In the genomic region with DNA sequence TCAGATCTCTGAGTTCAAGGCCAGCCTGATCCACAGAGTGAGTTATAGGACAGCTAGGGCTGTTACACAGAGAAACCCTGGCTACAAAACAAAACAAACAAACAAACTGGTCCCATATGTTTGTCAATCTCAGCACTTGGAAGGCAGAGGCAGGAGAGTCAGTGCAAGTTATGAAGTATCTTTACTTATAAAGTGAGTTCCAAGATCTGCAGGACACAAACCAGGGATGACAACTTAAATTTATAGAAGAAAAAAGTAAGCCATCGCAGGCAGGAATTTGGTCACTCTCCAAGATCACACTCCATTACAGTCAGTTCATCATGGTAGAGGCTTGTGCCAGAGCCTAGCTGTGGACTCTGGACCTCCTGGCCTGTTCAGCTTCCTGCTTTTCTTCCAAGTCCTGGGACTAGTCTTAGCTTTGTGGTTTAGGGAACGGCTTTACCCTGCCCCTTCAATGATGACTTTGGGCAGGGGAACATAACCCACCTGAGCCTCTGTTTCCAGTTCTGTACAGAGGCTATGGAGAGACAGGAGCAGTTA, we compare ENCODE assay signal across 10 mouse cellular contexts. TPM values are rescaled to one million over a fixed set of nuclear protein-coding genes. Genes with fewer than 3 reads are reported as not detected.
DNase-seq lines count a peak whose midpoint lies in the region; ATAC-seq and TF ChIP-seq lines count a peak whose summit lies in the region.
"Had no signal": no experiment of that assay in that cellular context is flagged by ENCODE, and none has a peak within 500 bp of the region (broad histone marks: within the 10 kb centered on the region; RNA-seq: fewer than 3 reads in every experiment).

No protein-coding gene starts in this region.

- H3K4me3 ChIP-seq in limb, embryonic 11.5 days (ENCODE audit: low read depth, low read length): 0 out of 2 replicates have a peak overlapping the region, but pooled peaks have one; percentile 6
- H3K4me3 ChIP-seq in limb, embryonic 10.5 days: no peak overlapping the region; the same call in 1 of the 2 replicates
- H3K4me3 ChIP-seq in intestine, postnatal 0 days (ENCODE audit: low read depth, low read length): no peak overlapping the region
- no peak overlapping the region for H3K4me3 ChIP-seq in midbrain, embryonic 14.5 days (replicated peaks; ENCODE audit: low read depth, low read length)

- H3K4me1 ChIP-seq in limb, embryonic 11.5 days (ENCODE audit: control insufficient read depth, insufficient read depth, low read length): peaks cover 5% of the 10 kb centered on the region; the same call in 1 of the 2 replicates
- H3K4me1 ChIP-seq in limb, embryonic 10.5 days: peaks cover 22% of the 10 kb centered on the region
- peaks cover 18% of the 10 kb centered on the region; the same call in 1 of the 2 replicates for H3K4me1 ChIP-seq in intestine, postnatal 0 days (replicated peaks; ENCODE audit: control insufficient read depth, insufficient read depth, low read length)
- peaks cover 19% of the 10 kb centered on the region for H3K4me1 ChIP-seq in midbrain, embryonic 14.5 days (ENCODE audit: control insufficient read depth, insufficient read depth, low read length)

- peak; percentile 54 for DNase-seq in cerebellum, adult 9-11 months
- DNase-seq in limb, embryonic 11.5 days (ENCODE audit: low spot score): no peak
- no peak for DNase-seq in limb, embryonic 10.5 days (ENCODE audit: low spot score)
- no peak for DNase-seq in midbrain, embryonic 14.5 days
- DNase-seq in thymus, adult 18-20 months: no peak
- DNase-seq in layer of hippocampus, postnatal 36 days: no peak
- DNase-seq: heart, adult 18-20 months had no signal

- 95% methylated on average over 2 of the region's 2 CpGs for WGBS in limb, embryonic 11.5 days
- whole genome bisulfite sequencing in limb, embryonic 10.5 days: 96% methylated on average over 2 of the region's 2 CpGs
- WGBS in intestine, postnatal 0 days: 47% methylated on average over 2 of the region's 2 CpGs
- WGBS in midbrain, embryonic 14.5 days: 96% methylated on average over 2 of the region's 2 CpGs

- no peaks in the 10 kb centered on the region for H3K9me3 ChIP-seq in limb, embryonic 11.5 days (ENCODE audit: control insufficient read depth, low read length)
- H3K9me3 ChIP-seq in limb, embryonic 10.5 days (replicated peaks): no peaks in the 10 kb centered on the region
- no peaks in the 10 kb centered on the region for H3K9me3 ChIP-seq in intestine, postnatal 0 days (ENCODE audit: control insufficient read depth)
- H3K9me3 ChIP-seq in midbrain, embryonic 14.5 days (ENCODE audit: control insufficient read depth, low read length): no peaks in the 10 kb centered on the region
- H3K9me3 ChIP-seq: embryonic facial prominence, embryonic 15.5 days had no signal

- H3K36me3 ChIP-seq in limb, embryonic 11.5 days (ENCODE audit: control insufficient read depth, insufficient read depth, low read length): peaks cover 10% of the 10 kb centered on the region; the same call in 1 of the 2 replicates
- peaks cover 47% of the 10 kb centered on the region for H3K36me3 ChIP-seq in limb, embryonic 10.5 days
- no peaks in the 10 kb centered on the region for H3K36me3 ChIP-seq in intestine, postnatal 0 days (ENCODE audit: control insufficient read depth, insufficient read depth)
- peaks cover 14% of the 10 kb centered on the region for H3K36me3 ChIP-seq in midbrain, embryonic 14.5 days (ENCODE audit: control insufficient read depth, insufficient read depth, low read length)

- ATAC-seq in cerebellum, adult (ENCODE audit: insufficient number of reproducible peaks, low FRiP score, low TSS enrichment): no peak
- no peak for ATAC-seq in limb, embryonic 11.5 days (ENCODE audit: insufficient number of reproducible peaks, low FRiP score, low TSS enrichment, low read depth)
- no peak for ATAC-seq in intestine, postnatal 0 days
- ATAC-seq in midbrain, embryonic 14.5 days (ENCODE audit: low FRiP score, low TSS enrichment): no peak

- no peak for TF ChIP-seq CTCF in intestine, postnatal 0 days (IDR thresholded peaks at IDR 0.05; ENCODE audit: low read depth)

- no peaks in the 10 kb centered on the region for H3K27me3 ChIP-seq in limb, embryonic 11.5 days (ENCODE audit: control insufficient read depth, insufficient read depth, low read length)
- H3K27me3 ChIP-seq in limb, embryonic 10.5 days (ENCODE audit: low read depth, poor library complexity, severe bottlenecking): no peaks in the 10 kb centered on the region
- no peaks in the 10 kb centered on the region for H3K27me3 ChIP-seq in intestine, postnatal 0 days (replicated peaks; ENCODE audit: control insufficient read depth, insufficient read depth, low read length)
- no peaks in the 10 kb centered on the region for H3K27me3 ChIP-seq in midbrain, embryonic 14.5 days (ENCODE audit: control insufficient read depth, insufficient read depth, low read length)
- H3K27me3 ChIP-seq: embryonic facial prominence, embryonic 15.5 days had no signal

- no peak overlapping the region for H3K27ac ChIP-seq in limb, embryonic 11.5 days (replicated peaks; ENCODE audit: low read depth, low read length)
- no peak overlapping the region for H3K27ac ChIP-seq in limb, embryonic 10.5 days
- H3K27ac ChIP-seq in intestine, postnatal 0 days (ENCODE audit: low read depth, low read length): peak overlapping the region; percentile 98
- H3K27ac ChIP-seq in midbrain, embryonic 14.5 days (replicated peaks; ENCODE audit: low read depth, low read length): no peak overlapping the region
- H3K27ac ChIP-seq: embryonic facial prominence, embryonic 15.5 days had no signal

- 0 out of 2 replicates have a peak overlapping the region, but pooled peaks have one; percentile 12 for H3K4me2 ChIP-seq in limb, embryonic 11.5 days (ENCODE audit: low read depth, severe bottlenecking)
- peak overlapping the region; percentile 81 for H3K4me2 ChIP-seq in intestine, postnatal 0 days (replicated peaks; ENCODE audit: low read depth)
- H3K4me2 ChIP-seq in midbrain, embryonic 14.5 days (ENCODE audit: low read length): peak overlapping the region; percentile 92; the same call in 1 of the 2 replicates

- 0 out of 2 replicates have a peak overlapping the region, but pooled peaks have one; percentile 7 for H3K9ac ChIP-seq in limb, embryonic 11.5 days (ENCODE audit: low read length)
- no peak overlapping the region for H3K9ac ChIP-seq in intestine, postnatal 0 days (ENCODE audit: low read depth, low read length)
- H3K9ac ChIP-seq in midbrain, embryonic 14.5 days (replicated peaks; ENCODE audit: low read length): no peak overlapping the region

RNA-seq across cellular contexts. Expression of gene Opa3, which starts 2.0 kb away (rescaled TPM):
- 42.9 and 43.2 TPM in 2 replicates for polyA plus RNA-seq in limb, embryonic 11.5 days (2014; fragmentation: Nextera tagmentation; extraction: Ambion mirVana)
- 45.7 and 48.7 TPM in 2 replicates for polyA plus RNA-seq in limb, embryonic 10.5 days (2016; fragmentation: Nextera tagmentation; extraction: Ambion mirVana)
- polyA plus RNA-seq in intestine, postnatal 0 days (2015; fragmentation: Nextera tagmentation; extraction: Ambion mirVana): 26.5 and 27.5 TPM in 2 replicates
- 33.2 and 35.0 TPM in 2 replicates for polyA plus RNA-seq in midbrain, embryonic 14.5 days (2014; fragmentation: Nextera tagmentation; extraction: Ambion mirVana)
- total RNA-seq in layer of hippocampus, postnatal 36 days (2021): 10 to 100 TPM; 40.5 to 40.8 TPM

RNA-seq across cellular contexts. Expression of gene Gpr4, which starts 17.8 kb away (rescaled TPM):
- polyA plus RNA-seq in limb, embryonic 11.5 days (2014; fragmentation: Nextera tagmentation; extraction: Ambion mirVana): 8.7 and 10.5 TPM in 2 replicates
- polyA plus RNA-seq in limb, embryonic 10.5 days (2016; fragmentation: Nextera tagmentation; extraction: Ambion mirVana): 6.5 and 8.5 TPM in 2 replicates
- 1.3 and 1.6 TPM in 2 replicates for polyA plus RNA-seq in intestine, postnatal 0 days (2015; fragmentation: Nextera tagmentation; extraction: Ambion mirVana)
- polyA plus RNA-seq in midbrain, embryonic 14.5 days (2014; fragmentation: Nextera tagmentation; extraction: Ambion mirVana): 1.8 and 2.5 TPM in 2 replicates
- 1 to 10 TPM; 2.4 to 2.5 TPM for total RNA-seq in layer of hippocampus, postnatal 36 days (2021)

RNA-seq across cellular contexts. Expression of gene Vasp, which starts 41.5 kb away (rescaled TPM):
- 62.3 and 65.6 TPM in 2 replicates for polyA plus RNA-seq in limb, embryonic 11.5 days (2014; fragmentation: Nextera tagmentation; extraction: Ambion mirVana)
- polyA plus RNA-seq in limb, embryonic 10.5 days (2016; fragmentation: Nextera tagmentation; extraction: Ambion mirVana): 68.1 and 75.7 TPM in 2 replicates
- polyA plus RNA-seq in intestine, postnatal 0 days (2015; fragmentation: Nextera tagmentation; extraction: Ambion mirVana): 98.5 and 106 TPM in 2 replicates
- 28.9 and 29.1 TPM in 2 replicates for polyA plus RNA-seq in midbrain, embryonic 14.5 days (2014; fragmentation: Nextera tagmentation; extraction: Ambion mirVana)
- 10 to 100 TPM; 15.2 to 21.2 TPM for total RNA-seq in layer of hippocampus, postnatal 36 days (2021)

RNA-seq across cellular contexts. Expression of gene Ppm1n, which starts 49.8 kb away (rescaled TPM):
- 0.24 TPM in 1 of 2 replicates, not detected in the other for polyA plus RNA-seq in limb, embryonic 11.5 days (2014; fragmentation: Nextera tagmentation; extraction: Ambion mirVana)
- 0.16 and 0.39 TPM in 2 replicates for polyA plus RNA-seq in limb, embryonic 10.5 days (2016; fragmentation: Nextera tagmentation; extraction: Ambion mirVana)
- polyA plus RNA-seq in intestine, postnatal 0 days (2015; fragmentation: Nextera tagmentation; extraction: Ambion mirVana): 0.12 and 0.14 TPM in 2 replicates
- 0.62 and 1.2 TPM in 2 replicates for polyA plus RNA-seq in midbrain, embryonic 14.5 days (2014; fragmentation: Nextera tagmentation; extraction: Ambion mirVana)
- total RNA-seq in layer of hippocampus, postnatal 36 days (2021): under 1 TPM; 0.20 to 0.33 TPM
- total RNA-seq: heart, adult 18-20 months had no signal

RNA-seq across cellular contexts. Expression of gene Rtn2, which starts 52.3 kb away (rescaled TPM):
- 9.0 and 10.0 TPM in 2 replicates for polyA plus RNA-seq in limb, embryonic 11.5 days (2014; fragmentation: Nextera tagmentation; extraction: Ambion mirVana)
- 5.5 and 5.6 TPM in 2 replicates for polyA plus RNA-seq in limb, embryonic 10.5 days (2016; fragmentation: Nextera tagmentation; extraction: Ambion mirVana)
- 7.1 and 9.3 TPM in 2 replicates for polyA plus RNA-seq in intestine, postnatal 0 days (2015; fragmentation: Nextera tagmentation; extraction: Ambion mirVana)
- polyA plus RNA-seq in midbrain, embryonic 14.5 days (2014; fragmentation: Nextera tagmentation; extraction: Ambion mirVana): 100.0 and 101 TPM in 2 replicates
- total RNA-seq in layer of hippocampus, postnatal 36 days (2021): 10 to 100 TPM; 89.7 to 91.3 TPM

Comparison
In these comparisons a context has a peak if more than half of its experiments do, and no peak if none do; other contexts are left out.
1. H3K4me2 ChIP-seq: peak in every context shown above with its lines; median percentile 92 in midbrain, embryonic 14.5 days; 81 in intestine, postnatal 0 days; 12 in limb, embryonic 11.5 days.